Mouse (Mus musculus): Measurements from ENCODE around the gene Pglyrp1. TPM values are rescaled to one million over a fixed set of nuclear protein-coding genes. Genes with fewer than 3 reads are reported as not detected.

Gene Pglyrp1
- total RNA-seq, 2 experiments from 2014 or later, result 28.4 to 35.0 TPM

DNA sequence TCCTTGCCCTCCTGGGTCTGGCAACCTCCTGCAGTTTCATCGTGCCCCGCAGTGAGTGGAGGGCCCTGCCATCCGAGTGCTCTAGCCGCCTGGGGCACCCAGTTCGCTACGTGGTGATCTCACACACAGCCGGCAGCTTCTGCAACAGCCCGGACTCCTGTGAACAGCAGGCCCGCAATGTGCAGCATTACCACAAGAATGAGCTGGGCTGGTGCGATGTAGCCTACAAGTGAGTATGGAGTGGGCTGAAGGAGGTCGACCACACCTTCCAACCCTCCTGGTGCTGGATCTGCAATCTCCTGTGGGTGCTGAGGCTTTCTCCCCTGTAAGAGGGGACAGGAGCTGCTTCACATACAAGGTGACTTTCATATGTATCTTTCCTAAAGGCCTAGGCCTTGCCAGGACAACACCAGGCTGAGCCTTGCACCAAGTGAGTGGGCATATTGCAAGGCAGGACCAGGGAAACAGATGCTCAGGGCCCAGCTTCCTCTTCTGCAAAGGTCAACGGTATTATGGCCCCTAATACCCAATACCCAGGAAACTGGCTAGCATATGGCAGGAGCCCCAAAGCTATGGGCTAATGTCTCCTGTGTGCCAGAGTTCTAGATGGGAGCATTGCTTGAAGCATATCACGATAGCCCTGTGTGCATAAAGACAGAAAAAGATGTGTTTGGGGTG, 13.8 kb downstream of the Pglyrp1 start:
- DNase-seq (ENCODE audit: low spot score in 2 of 2), result no peak

DNA sequence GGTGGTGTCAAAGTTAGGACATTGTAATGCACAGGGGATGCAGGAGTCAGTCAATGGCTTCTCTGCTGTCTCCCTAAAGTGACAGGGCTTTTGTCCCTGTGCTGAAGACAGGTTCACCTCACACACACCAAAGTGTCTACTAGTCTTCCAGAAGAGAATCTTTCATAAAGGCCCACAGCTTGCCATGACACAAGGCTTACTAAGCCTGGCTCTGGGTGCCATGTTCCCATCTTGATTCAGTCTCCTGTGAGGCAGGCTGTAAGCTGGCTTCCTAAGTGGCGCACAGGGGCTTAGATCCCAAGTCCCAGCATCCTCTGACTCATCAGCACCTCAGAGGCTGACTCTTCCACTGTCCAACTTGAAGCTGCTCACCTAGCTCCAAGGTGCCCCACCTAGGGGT, 15.8 kb downstream of the Pglyrp1 start:
- DNase-seq (ENCODE audit: low spot score in 2 of 2), result no peak

DNA sequence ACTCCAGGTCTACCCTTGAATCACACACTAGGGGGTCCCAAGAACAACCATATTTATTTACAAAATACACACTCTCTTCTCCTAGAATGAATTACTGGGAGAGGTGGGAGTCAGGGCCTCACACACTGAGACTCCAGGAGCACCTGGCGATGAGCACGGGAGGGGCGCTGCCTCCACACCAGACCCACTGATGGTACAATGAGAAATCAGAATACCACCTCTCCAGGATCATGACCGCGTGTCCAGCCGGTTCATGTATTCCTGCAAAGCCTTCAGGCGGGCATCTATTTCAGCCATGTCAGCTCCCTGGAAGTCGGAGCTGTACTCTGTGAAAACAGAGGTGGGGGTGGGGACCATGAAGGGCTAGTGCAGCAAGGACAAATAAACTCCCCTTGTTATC, 19.7 kb downstream of the Pglyrp1 start:
- DNase-seq (ENCODE audit: low spot score in 2 of 2), result no peak

DNA sequence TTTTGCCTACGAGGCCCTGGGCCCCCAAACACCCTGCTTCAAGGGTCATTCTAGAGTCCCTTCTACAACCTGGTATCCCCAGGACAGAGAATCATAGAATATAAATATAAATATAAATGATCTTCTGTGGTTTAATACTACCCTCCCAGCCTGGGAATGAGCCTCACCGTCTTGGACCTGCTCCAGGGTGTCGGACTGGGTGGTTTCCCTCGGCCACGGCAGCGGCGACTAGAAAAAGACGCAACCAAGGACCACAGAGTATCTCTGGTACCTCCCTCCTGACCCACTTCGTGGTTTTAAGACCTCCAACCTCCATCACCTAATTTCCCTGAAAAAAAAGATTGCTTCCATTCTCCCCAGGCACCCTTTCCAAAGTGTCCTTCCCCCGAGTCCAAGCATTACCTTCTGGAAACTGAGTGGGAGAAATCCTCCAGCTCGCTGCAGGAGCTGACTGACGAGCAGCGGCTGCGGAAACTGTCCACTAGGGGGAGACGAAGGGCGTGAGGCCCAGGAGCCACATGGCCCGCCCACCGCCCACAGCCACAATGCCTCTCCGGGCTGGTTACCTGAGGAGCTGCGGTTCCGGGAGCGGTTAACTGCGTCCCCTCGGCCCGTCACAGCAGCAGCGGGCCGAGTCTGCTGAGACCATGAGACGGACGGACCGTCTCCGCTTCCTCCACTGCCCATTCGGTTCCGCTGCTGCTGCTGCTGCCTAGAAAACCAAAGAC, 20.9 kb downstream of the Pglyrp1 start:
- peak; percentile 86 to 92 for DNase-seq (ENCODE audit: low spot score in 2 of 2)

DNA sequence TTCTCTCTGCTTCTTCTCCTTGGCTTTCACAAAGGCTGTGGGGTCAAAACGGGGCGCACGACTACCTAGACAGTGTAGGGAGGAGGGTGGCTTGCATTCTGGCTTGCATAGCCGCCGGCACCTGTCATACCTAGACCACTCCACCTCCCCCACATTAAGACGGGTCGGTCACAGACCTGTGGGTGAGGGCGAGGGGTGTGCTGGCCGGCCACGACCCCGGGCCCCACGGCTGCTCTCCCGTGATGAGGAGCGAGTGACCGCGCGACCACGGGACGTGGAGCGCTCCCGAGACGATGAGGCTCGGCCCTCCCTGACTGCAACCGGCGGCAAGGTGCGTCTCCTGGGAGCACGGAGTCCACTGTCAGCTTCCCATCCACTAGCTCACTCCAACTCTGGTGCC, 21.9 kb downstream of the Pglyrp1 start:
- no peak for DNase-seq (ENCODE audit: low spot score in 2 of 2)

DNA sequence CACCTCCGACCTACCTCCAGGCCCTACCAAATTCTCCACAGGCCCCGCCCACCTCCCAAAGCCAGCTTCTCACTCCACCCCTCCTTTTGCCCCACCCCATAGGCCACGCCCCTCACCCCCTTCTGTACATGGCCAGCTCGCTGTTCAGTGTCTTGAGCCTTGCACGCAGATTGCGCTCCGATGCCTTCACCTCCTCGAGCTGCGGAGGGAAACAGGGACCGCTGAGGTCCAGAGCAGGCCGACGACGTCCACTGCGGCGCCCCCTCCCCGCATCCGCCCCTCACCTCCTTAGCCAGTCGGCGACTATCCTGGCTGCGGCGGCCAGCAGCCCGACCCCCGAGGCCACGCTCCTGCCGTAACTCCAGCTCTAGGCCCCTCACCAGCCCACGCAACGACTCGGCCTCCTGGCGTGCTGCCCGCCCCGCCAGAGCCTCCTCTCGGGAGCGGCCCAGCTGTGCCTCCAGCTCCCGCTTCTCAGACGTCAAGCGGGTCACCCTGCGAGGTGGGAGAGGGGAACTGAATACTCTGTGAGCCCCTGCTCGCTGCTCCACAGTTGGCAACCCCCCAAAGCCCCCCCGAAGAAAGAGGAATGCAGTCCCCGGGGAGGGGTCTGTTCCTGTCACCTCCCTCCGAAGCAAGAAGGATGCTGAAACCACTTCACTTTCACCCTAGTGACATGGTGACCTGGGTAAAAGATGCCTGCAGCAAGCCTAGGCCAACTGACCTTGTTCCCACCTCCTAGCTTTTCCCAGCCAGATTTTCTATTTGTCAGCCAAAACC, 22.7 kb downstream of the Pglyrp1 start:
- no peak for DNase-seq (ENCODE audit: low spot score in 2 of 2)

DNA sequence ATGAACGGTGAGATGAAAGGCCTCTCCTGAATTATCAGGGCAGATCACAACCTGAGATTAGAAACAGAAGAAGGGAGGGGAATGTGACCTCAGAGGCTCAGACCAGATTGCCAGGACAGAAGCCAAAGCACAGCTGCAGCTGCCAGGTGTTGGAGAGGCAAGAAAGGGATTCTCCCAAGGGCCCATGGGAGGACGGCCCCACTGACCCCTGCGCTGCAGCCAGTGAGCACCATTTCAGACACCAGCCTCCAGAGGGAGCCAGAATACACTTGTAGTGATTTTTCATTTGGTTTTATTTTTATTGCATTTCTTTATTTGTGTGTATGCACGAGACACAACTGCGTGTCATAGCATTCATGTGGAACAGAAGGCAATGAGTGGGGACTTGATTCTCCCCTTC, 25.4 kb downstream of the Pglyrp1 start:
- peak in 1 of 2 experiments; percentile 40 for DNase-seq (ENCODE audit: low spot score in 2 of 2)

DNA sequence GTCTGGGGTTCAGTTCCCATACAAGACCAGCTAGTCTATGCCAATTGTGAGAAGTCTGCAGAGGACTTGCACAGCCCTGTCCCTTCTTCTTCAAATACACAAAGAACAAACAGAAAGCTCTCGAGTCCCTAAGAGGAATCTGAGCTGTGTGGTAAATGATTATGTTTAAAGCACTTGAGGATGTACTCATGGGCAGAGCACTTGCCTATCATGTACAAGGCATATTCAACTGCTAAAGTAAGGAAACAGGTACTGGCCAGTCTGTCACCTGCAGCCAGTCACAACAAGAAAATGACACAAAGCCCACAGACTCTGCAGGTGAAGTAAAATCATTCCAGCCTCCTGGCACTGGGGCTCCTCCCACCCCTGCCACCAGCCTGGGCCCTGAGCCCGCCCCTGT, 29.4 kb downstream of the Pglyrp1 start:
- DNase-seq (ENCODE audit: low spot score in 2 of 2), result no peak

DNA sequence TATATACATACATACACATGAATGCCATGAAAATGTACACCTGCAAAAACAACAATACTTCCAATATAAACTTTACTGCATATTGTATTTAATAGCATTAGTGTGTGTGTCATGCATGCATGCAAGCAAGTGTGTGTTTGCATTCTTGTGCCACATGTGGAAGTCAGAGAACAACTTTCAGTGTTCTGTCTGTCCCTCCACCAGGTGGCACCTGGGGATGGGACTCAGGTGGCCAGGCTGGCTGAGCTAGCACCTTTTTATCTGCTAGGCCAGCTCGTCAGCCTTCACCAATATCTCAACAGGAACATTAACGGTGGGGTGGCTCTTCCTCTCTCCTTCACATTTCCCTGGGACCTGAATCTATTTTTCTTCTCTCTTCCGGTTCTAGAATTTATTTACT, 31.4 kb downstream of the Pglyrp1 start:
- no peak for DNase-seq (ENCODE audit: low spot score in 2 of 2)

DNA sequence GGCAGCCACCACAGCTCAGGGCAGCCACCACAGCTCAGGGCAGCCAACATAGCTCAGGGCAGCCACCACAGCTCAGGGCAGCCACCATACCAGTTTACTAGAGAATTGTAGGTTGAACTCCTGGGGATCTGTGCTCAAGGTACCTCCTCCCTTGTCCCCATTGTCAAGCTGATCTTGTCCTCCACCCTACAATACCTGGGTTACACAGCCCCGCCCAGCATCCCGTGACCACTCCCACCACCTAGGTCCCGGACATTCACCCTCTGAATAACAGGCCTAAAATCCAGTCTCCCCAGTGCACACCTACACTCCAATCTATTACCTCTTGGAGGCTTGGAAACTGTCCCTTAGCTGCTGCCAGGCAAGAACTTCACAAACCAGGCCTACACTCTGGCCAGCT, 33.8 kb downstream of the Pglyrp1 start:
- DNase-seq (ENCODE audit: low spot score in 2 of 2), result no peak

DNA sequence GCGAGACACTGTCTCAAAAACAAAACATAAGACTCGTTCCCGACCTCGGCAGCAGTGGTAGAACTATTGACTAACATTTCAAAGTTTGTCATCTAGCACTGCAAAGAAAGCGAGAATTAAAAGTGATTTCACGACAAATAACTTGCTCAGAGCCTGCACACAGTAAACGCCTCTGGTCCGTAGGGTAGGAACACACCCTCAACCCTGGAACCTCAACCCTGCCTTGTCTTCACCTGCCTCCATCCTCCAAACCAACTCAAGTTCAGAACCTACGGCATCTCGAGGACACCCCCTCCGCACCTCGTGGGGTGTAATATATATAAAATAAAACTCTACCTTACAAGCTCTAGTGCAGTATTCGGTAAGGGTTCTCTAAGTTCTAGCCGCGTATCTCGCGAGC, 38.7 kb downstream of the Pglyrp1 start:
- DNase-seq (ENCODE audit: low spot score in 2 of 2), result no peak

DNA sequence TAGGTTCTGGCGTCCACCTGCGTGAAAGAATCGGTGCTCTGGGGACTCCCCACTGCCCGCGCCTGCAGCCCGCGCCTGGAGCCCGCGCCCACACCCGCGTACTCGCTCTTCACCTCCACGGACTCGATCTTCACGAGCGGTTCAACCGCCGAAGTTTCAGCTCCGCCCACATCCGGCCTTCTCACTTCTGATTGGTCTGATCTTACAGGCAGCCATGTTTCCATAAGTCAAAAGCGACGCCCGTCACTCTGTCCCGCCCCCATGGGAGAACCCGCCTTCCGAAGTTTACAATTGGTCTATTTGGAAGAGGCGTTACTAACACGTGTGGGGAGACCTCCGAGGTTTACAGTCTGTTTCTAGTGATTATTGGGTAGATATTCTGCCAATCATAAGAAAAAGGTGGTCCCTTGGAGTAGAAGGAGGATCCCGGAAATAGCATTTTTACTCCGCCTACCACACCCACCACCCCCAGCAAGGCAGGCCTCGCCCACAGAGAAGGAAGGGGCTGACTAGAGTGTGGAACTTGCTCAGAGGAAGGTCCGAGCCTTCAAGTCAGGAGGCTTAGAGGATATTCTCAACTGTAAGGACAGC, 39.2 kb downstream of the Pglyrp1 start, which contains the start of gene Ccdc61:
Ccdc61 (minus strand) TSS at position 175 of the 591 bp plus-strand sequence.
- peak; percentile 96 to 99 for DNase-seq (ENCODE audit: low spot score in 2 of 2)

DNA sequence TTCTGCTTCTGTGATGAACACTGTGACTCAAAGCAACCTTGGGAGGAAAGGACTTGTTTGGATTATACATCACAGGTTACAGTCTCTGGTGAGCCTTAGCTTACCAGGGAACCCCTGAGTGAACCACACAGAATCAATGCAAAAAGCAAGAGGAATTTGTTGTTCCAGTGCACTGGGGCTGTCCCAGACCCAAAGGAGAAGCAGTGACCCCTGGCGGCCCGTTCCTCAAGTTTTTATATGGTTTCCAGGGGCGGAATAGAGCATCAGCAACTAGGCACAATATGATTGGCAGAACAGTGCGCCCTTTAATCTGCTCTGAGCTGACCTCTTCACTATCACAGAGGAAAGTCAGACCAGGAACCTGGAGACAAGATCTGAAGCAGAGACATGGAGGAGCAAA, 45.1 kb downstream of the Pglyrp1 start:
- DNase-seq (ENCODE audit: low spot score in 2 of 2), result no peak

DNA sequence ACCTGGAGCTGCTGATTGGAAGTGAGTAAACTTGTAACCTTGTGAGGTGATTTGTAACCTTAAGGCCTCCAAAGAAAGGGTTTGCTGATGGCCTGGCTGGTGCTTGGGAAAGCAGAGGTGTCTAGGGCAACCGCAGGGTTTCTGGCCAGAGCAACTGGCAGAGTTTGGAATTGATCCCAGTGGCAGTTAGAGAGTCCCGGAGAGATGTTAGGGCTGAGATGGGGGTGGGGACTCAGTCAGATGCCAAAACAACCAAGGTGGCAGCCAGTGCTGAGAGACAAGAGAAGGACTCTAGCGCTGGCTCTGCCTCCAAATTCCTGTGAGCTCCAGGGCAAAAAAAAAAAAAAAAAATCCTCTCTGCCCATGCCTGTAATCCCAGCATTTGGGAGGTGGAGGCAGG, 46.8 kb downstream of the Pglyrp1 start:
- DNase-seq (ENCODE audit: low spot score in 2 of 2), result no peak

DNA sequence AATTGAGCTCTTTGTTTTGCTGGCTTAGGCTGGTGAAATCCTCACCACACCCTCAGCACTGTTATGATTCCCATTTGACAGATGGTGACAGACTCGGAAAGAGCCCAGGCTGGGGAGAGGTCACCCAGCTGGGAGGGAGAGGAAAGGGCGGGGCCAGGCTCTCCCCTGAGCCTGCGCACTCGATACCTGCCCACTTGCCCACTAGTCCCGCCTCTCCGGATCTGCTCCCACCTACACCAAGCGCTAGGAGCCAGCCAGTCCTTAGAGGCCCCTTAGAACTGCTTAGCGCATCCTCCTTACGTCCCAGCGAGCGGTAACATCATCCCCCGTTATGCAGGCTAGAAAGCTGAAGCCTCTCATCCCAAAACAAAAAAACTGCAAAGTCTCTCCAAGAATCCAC, 49.9 kb downstream of the Pglyrp1 start:
- peak; percentile 59 to 75 for DNase-seq (ENCODE audit: low spot score in 2 of 2)

DNA sequence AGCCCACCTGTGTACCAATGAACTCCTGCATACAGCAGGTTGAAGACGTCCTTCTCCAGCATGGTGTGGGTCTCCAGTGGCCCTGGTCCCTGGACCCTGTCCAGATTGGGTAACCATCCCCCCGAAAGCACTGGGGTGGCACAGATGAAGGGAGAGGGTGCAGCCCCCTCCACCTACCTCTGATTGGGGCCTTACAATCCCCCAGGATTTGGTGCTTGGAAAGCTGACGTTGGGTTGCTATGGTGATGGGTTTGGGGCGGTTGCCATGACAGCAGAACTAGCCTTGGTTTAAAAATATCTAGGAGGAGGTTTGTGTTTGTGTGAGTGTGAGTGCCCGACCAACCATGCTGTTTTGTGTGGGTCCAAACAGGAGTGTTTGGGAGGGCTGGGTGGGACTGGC, 51.7 kb downstream of the Pglyrp1 start:
- DNase-seq (ENCODE audit: low spot score in 2 of 2), result peak; percentile 83 to 94

DNA sequence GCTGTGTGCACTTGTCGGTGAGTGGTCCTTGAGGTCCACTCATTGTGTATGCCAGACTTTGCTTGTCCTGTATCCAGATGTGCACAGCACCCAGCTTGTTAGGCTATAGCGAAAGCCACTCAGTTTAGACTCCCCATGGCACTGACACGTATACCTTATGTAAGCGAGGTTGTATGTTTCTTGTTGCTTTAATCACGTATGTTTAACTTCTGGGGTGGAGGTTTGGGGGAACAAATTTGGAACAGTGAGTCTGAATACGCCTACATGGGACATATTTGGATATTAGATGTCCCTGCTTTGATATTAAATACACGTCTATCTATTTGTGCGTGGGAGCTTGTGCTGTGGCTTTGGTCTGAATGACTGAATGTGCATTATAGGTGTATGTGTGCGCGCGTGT, 52.1 kb downstream of the Pglyrp1 start:
- DNase-seq (ENCODE audit: low spot score in 2 of 2), result no peak

DNA sequence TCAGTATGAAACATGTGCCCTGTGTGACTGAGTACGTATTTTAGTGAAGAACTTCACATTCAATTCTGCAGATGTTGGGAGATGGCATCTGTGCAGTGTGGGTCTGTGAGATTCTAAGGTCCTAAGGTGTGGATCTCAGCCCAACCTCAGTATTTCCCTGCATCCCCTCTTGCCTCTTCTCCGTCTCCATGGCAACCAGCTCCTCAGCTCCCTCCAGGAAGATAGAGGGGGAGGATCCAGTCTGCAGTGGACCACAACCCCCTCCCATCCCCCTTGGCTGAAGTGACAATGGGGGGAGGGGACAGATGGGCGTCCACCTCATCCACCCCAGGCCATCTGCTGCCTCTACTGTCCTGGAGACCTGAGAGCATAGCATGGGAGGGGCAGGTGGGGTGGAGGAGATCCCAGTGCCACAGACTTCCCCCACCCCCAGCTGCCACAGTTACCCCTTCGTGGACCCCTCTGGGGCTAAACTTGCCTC, 52.6 kb downstream of the Pglyrp1 start:
- peak in 1 of 2 experiments; percentile 53 for DNase-seq (ENCODE audit: low spot score in 2 of 2)

DNA sequence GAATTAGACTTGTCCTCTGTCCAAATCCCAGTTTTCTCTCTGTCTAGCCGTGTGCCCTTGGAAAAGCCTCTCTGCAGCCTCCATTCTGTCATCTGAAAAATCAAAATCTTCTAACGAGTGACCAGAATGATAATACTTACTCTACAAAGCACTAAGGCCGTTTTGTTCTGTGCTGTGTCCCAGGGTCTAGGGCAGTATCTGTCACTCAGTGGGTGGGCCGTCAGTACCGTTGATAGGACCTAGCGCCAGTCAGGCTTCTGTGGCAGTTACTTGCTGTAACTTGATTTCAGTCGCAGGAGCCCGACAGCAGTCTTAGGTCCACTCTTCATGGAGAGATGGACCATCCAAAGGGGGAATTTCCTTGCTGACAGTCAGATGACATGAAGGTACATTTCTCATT, 53.2 kb downstream of the Pglyrp1 start:
- no peak for DNase-seq (ENCODE audit: low spot score in 2 of 2)

DNA sequence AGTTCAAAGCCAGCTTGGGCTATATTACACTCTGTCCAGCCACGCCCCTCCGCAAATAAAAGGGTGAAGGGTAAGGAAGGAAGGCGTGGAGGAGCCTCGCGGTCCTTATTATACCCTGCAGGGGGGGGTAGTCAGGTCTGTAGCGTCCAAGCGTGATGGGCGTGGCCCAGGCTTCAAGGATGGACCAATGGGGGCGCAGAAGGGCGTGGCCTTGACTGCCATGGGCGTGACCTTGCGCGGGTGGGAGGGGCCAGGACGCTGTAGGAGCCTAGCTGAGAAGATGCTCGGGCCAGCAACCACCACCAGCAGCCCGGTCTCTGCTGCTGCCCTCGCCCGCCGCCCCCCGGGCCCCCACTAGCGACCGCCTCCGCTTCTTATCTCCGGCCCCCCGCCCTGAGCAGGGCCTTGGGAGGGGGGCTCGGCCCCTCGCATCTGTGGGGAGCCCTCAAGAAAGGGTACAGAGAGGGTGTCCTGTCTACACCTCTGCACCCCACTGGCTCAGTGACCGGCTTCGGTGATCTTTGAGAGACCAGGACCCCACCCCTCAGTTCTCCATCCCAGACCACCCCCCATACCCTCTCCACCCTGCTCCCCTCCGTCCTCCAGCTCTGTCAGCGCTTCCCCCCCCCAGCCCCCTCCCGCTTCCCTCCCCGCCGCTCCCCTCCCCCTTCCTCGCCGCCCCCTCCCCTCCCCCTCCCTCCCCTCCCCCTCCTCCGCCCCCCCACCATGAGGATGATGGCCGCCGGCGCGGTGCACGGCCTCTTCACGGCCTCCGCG, 54.2 kb downstream of the Pglyrp1 start, which contains the start of gene Nova2:
Nova2 (plus strand) TSS at position 727 of the 777 bp plus-strand sequence.
- peak; percentile 96 to 98 for DNase-seq (ENCODE audit: low spot score in 2 of 2)

All from layer of hippocampus, postnatal 14 days (tissue).